Mouse (Mus musculus) lung, embryonic 14.5 days (tissue): ENCODE measurements around the gene Klrb1b. TPM values are rescaled to one million over a fixed set of nuclear protein-coding genes. Genes with fewer than 3 reads are reported as not detected.
A peak's percentile ranks its signal among the peaks of the same experiment; 100 is the strongest.
"Not testable (repeated sequence)": the region's sequence is repeated elsewhere in the genome, so short reads cannot be mapped to it uniquely, and the experiment has no call there.

Source experiments
- ATAC-seq: fragments of 200-750 bp; cut with Nextera tagmentation; 2 replicates; pipeline ENCODE4 v1.8.0; 2017; ENCODE audit warnings: mild to moderate bottlenecking, moderate TSS enrichment, moderate library complexity; ENCODE audit not compliant: insufficient read depth
- DNase-seq: peaks from one replicate; pipeline ENCODE4 v3.0.0-alpha.2; 2015
- H3K27ac ChIP-seq: fragments of 300-500 bp; sonication (generic); 2 replicates; pipeline ENCODE4 v1.5.1; 2014; ENCODE audit warnings: low read depth, mild to moderate bottlenecking, moderate library complexity
- H3K27me3 ChIP-seq: fragments of 300-500 bp; sonication (generic); 2 replicates; pipeline ENCODE4 v1.6.1; 2014; ENCODE audit warnings: low read length, control low read depth; ENCODE audit not compliant: insufficient read depth
- H3K36me3 ChIP-seq: fragments of 300-500 bp; sonication (generic); 2 replicates; pipeline ENCODE4 v1.6.1; 2014; ENCODE audit warnings: control low read depth; ENCODE audit not compliant: insufficient read depth
- H3K4me1 ChIP-seq: fragments of 300-500 bp; sonication (generic); 2 replicates; pipeline ENCODE4 v1.6.1; 2014; ENCODE audit warnings: antibody characterized with exemption, control low read depth; ENCODE audit not compliant: insufficient read depth
- H3K4me2 ChIP-seq: fragments of 300-500 bp; sonication (generic); 2 replicates; pipeline ENCODE4 v1.6.1; 2014; ENCODE audit warnings: mild to moderate bottlenecking
- H3K4me3 ChIP-seq: fragments of 300-500 bp; sonication (generic); 2 replicates; pipeline ENCODE4 v1.5.1; 2014; ENCODE audit warnings: low read depth, low read length
- H3K9ac ChIP-seq: fragments of 300-500 bp; sonication (generic); 2 replicates; pipeline ENCODE4 v1.6.1; 2014
- H3K9me3 ChIP-seq: fragments of 300-500 bp; sonication (generic); 2 replicates; pipeline ENCODE4 v1.6.1; 2016; ENCODE audit warnings: low read depth, low read length, control low read depth
- CTCF ChIP-seq: IDR thresholded peaks from 2 replicates; pipeline ENCODE4 v1.5.1; 2016; ENCODE audit warnings: antibody characterized with exemption, low read depth
- WGBS: fragments of 180-500 bp; shearing (Covaris S2); extraction: QIAGEN DNeasy Blood & Tissue Kit; methylation state at CpG from one replicate; pipeline ENCODE4 v1.1.7; 2014; 5-methylcytosine and 5-hydroxymethylcytosine counted together
- polyA plus RNA-seq: library from polyadenylated mRNA; unstranded; fragments of >200 nt; fragmentation: Nextera tagmentation; extraction: Ambion mirVana; gene quantifications from 2 replicates; pipeline ENCODE4 v1.2.1, GENCODE M21; 2014

Gene Klrb1b
- polyA plus RNA-seq, 1 experiment from 2014 or later, result not detected

DNA sequence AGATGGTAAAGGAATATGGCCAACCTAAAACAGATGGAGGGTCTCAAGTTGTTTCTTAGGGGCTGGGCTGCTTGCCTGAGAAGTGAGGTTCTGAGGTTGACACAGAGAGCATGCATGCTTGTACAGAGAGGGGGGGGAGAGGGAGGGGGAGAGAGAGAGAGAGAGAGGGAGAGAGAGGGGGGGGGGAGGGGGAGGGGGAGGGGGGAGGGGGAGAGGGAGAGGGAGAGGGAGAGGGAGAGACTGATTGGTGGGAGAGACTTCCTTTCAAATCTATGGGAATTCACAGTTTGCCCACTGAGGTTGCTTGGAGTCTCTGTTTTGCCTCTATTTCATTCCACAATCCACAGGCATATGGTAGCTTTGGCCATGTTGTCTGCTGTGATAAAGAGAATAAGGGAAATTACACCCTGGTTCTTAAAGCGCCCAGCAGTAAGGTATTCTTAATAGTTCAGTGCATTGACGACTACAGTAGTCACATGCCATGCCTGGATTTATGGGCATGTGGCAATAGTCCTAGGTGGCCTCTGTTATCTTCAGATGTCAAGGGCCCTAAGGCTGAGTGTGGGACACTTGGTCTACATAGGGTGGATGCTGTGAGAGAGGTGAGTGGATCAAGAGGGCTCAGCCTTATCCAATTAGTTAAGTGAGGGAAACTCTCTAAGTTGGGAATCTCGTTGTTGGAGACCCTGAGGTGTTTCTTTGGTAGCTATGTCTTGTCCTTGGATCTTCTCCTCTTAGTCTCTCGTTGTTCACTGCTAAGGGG lies 15.4 kb upstream of the Klrb1b start:
- peak overlapping the region; percentile 78 for H3K4me2 ChIP-seq
- 37% methylated on average over 4 of the region's 4 CpGs for WGBS
- H3K4me3 ChIP-seq, result peak overlapping the region; percentile 80
- H3K9me3 ChIP-seq, result no peaks in the 10 kb centered on the region
- ATAC-seq, result no peak
- no peak for TF ChIP-seq CTCF
- H3K9ac ChIP-seq, result peak overlapping the region; percentile 75
- H3K27me3 ChIP-seq, result no peaks in the 10 kb centered on the region
- no peak for DNase-seq
- H3K36me3 ChIP-seq, result no peaks in the 10 kb centered on the region
- peak overlapping the region; percentile 99 for H3K27ac ChIP-seq
- no peaks in the 10 kb centered on the region for H3K4me1 ChIP-seq

DNA sequence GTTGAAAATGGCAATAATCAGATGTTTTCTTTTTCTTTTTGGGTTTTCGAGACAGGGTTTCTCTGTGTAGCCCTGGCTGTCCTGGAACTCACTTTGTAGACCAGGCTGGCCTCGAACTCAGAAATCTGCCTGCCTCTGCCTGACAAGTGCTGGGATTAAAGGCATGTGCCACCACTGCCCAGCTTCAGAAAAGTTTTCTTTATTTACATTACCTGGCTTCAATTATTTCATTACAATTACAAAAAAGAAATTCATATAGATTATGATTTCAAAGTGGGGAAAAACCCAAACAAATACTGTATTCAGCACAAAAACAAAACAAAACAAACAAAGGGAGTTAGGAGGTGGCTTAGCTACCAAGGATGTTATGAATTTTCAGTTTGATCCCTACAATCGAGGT lies 14.5 kb upstream of the Klrb1b start:
- H3K36me3 ChIP-seq, H3K9me3 ChIP-seq, H3K27ac ChIP-seq, ATAC-seq, H3K9ac ChIP-seq, H3K4me2 ChIP-seq, H3K4me1 ChIP-seq, H3K27me3 ChIP-seq, DNase-seq, H3K4me3 ChIP-seq: not testable (repeated sequence)
- WGBS, result 83% methylated on average over 3 of the region's 3 CpGs

GRCm38 (mm10) chr6:128839921-128840320 lies 13.8 kb upstream of the Klrb1b start:
- 56% methylated on average over 7 of the region's 7 CpGs for WGBS
- no peaks in the 10 kb centered on the region for H3K36me3 ChIP-seq
- H3K27me3 ChIP-seq, result no peaks in the 10 kb centered on the region
- H3K27ac ChIP-seq, result no peak overlapping the region
- H3K4me2 ChIP-seq, result peak overlapping the region; percentile 74
- no peaks in the 10 kb centered on the region for H3K9me3 ChIP-seq
- no peak overlapping the region for H3K9ac ChIP-seq
- no peak for TF ChIP-seq CTCF
- no peak for DNase-seq
- peak overlapping the region; percentile 68 for H3K4me3 ChIP-seq
- ATAC-seq, result no peak
- H3K4me1 ChIP-seq, result no peaks in the 10 kb centered on the region

DNA sequence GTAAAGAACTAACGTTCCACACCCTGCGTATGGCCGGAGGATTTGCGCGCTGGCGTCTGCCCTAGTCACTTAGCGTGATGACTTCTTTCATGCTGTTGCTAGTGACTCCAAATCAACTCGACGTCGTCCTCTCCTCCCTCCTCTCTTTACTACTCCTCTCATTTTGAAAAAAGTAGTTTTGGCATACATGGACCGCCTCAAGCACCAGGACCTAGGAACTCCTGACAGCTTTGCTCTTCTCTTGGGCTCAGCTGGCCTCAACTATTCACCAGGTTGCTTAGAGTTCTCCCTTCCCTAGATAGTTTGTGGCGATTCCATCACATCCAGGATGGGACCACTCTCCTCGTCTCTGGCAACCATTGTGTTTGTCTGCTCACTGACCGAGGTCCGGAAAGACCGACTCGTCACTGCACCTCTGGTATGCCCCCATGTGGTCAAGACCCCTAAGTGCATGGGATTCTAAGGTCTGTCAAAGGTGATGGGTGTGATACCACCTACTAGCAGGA lies 13.2 kb upstream of the Klrb1b start:
- ATAC-seq (peak; percentile 15), DNase-seq (peak; percentile 93)
- peak; percentile 90 for TF ChIP-seq CTCF
- Histone ChIP-seq H3K9ac (peak overlapping the region; percentile 95), H3K4me3 (peak overlapping the region; percentile 68), H3K9me3 (no peaks in the 10 kb centered on the region), H3K4me1 (no peaks in the 10 kb centered on the region), H3K4me2 (peak overlapping the region; percentile 74), H3K36me3 (no peaks in the 10 kb centered on the region), H3K27me3 (no peaks in the 10 kb centered on the region), H3K27ac (peak overlapping the region; percentile 99)
- under 1% methylated on average over 17 of the region's 17 CpGs for WGBS

GRCm38 (mm10) chr6:128838342-128839265 lies 12.5 kb upstream of the Klrb1b start:
- under 1% methylated on average over 49 of the region's 49 CpGs for WGBS
- Histone ChIP-seq H3K4me3 (peak overlapping the region; percentile 68), H3K9ac (peak overlapping the region; percentile 95), H3K27me3 (no peaks in the 10 kb centered on the region), H3K4me1 (no peaks in the 10 kb centered on the region), H3K27ac (peak overlapping the region; percentile 99), H3K9me3 (no peaks in the 10 kb centered on the region), H3K36me3 (no peaks in the 10 kb centered on the region), H3K4me2 (peak overlapping the region; percentile 74)
- no peak for TF ChIP-seq CTCF
- ATAC-seq (peak; percentile 76), DNase-seq (peak; percentile 97)

DNA sequence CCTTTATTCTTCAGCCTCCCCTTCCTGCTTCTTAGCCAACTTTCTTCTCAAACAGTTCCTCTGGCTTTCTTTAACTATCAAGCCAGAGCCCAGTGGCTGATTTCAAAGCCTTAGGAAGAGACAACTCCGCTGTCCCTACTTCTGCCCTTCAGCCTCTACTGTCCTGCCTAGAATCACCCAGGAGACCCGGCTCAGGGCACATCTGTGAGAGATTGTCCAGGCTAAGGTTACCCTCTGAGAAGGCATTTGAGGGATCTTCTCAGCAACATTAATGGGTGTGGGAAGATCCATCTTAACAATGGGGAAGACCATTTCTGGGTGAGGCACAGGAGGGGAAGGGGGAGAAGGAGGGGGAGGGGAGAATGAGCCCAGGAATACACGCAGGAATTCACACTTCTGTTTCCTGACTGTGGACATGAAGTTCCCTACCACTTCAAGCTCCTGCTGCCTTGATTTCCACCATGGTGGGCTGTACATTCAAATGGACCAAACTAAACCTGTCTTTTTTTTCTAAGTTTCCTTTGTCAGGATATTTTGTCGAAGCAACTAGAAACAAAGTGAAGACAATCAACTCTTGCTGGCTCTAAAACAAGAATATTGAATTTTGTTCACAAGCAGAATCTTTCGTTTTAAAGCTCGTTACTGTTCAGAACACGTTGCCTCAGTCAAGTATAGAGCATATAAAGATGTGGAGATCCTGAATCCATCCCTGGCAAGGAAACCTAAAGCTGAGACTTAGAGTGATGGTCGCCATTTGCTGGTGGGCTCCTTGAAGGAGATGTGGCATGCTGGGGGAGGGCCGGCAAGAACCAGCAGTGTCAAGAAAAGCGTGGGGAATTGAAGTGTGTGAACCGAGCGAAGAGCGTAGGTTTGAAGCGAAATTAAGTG lies 11.6 kb upstream of the Klrb1b start:
- ATAC-seq (peak; percentile 19; the same call in 1 of the 2 replicates), DNase-seq (peak; percentile 59)
- WGBS, result 2% methylated on average over 14 of the region's 14 CpGs
- Histone ChIP-seq H3K36me3 (no peaks in the 10 kb centered on the region), H3K4me1 (no peaks in the 10 kb centered on the region), H3K9me3 (no peaks in the 10 kb centered on the region), H3K27me3 (no peaks in the 10 kb centered on the region), H3K27ac (peak overlapping the region; percentile 99), H3K4me3 (peak overlapping the region; percentile 68), H3K4me2 (peak overlapping the region; percentile 74), H3K9ac (peak overlapping the region; percentile 95)
- no peak for TF ChIP-seq CTCF
